Comparison of ENCODE assay signal across 8 mouse cellular contexts in the genomic region with DNA sequence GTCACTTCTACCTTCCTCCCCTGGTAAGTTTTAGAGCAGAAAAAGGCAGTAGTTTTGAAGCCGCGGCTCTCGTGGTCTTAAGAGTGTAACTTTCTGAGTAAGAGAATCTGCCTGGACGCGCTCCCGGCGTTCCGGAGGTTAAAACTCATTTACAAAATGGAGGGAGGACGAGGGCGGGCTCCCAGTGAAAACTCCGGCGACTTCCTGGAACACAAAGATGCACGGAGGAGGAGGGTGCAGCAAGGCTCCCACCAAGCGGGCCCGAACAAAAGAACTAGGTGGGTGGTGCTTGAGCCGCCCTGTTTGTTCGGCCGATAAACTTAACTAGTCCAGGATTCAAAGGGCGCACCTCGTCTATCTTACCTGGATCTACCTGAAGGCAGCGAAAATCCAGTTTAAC. TPM values are rescaled to one million over a fixed set of nuclear protein-coding genes. Genes with fewer than 3 reads are reported as not detected.
DNase-seq lines count a peak whose midpoint lies in the region; ATAC-seq and TF ChIP-seq lines count a peak whose summit lies in the region.

No protein-coding gene starts in this region.

- peaks cover 2 to 13% of the 10 kb centered on the region in 2 experiments; a peak in 1 of 4 replicates for H3K4me1 ChIP-seq in ES-E14 (ENCODE audit: control insufficient read depth in 2 of 2, insufficient read depth in 2 of 2, low read length in 2 of 2, poor library complexity in 1 of 2)
- peaks cover 42% of the 10 kb centered on the region for H3K4me1 ChIP-seq in forebrain, embryonic 12.5 days

- peak overlapping the region; percentile 99 for H3K9ac ChIP-seq in ES-E14 (ENCODE audit: insufficient read depth, low read depth, low read length, poor library complexity, severe bottlenecking)
- H3K9ac ChIP-seq in forebrain, embryonic 12.5 days = peak overlapping the region; percentile 80

- H3K9me3 ChIP-seq in ES-E14 (ENCODE audit: control insufficient read depth, insufficient read depth, low read depth, low read length) = no peaks in the 10 kb centered on the region
- no peaks in the 10 kb centered on the region for H3K9me3 ChIP-seq in forebrain, embryonic 12.5 days

- H3K27me3 ChIP-seq in forebrain, embryonic 12.5 days = no peaks in the 10 kb centered on the region

- peak overlapping the region; percentile 100 for H3K27ac ChIP-seq in ES-E14 (ENCODE audit: insufficient read depth, low read depth, low read length, poor library complexity, severe bottlenecking)
- peak overlapping the region; percentile 92 for H3K27ac ChIP-seq in forebrain, embryonic 12.5 days

- peak overlapping the region; percentile 79 to 95 for H3K4me3 ChIP-seq in ES-E14 (ENCODE audit: insufficient read depth in 1 of 2, low read depth in 1 of 2, low read length in 2 of 2, poor library complexity in 1 of 2, severe bottlenecking in 1 of 2)
- H3K4me3 ChIP-seq in forebrain, embryonic 12.5 days (replicated peaks) = peak overlapping the region; percentile 63

- H3K4me2 ChIP-seq in forebrain, embryonic 12.5 days = peak overlapping the region; percentile 85

- WGBS in forebrain, embryonic 12.5 days = under 1% methylated on average over 21 of the region's 21 CpGs
- WGBS in large intestine, adult 2 months = under 1% methylated on average over 21 of the region's 21 CpGs

- H3K36me3 ChIP-seq in ES-E14 (ENCODE audit: control insufficient read depth, insufficient read depth, low read length, poor library complexity, severe bottlenecking) = peaks cover 26% of the 10 kb centered on the region
- peaks cover 17% of the 10 kb centered on the region for H3K36me3 ChIP-seq in forebrain, embryonic 12.5 days (replicated peaks)

- peak; percentile 71; the same call in 1 of the 2 replicates for ATAC-seq in forebrain, embryonic 12.5 days (ENCODE audit: low FRiP score)

- in situ Hi-C loops in ES-E14 (cut with MboI; ENCODE audit: low sequenced_read_pairs in 2 of 2, unreplicated experiment in 2 of 2) = no loop called here

- DNase-seq in ES-E14 (ENCODE audit: low read depth, low spot score) = peak; percentile 79
- DNase-seq in brain, adult 2 months (ENCODE audit: low read depth, low spot score) = peak; percentile 63
- DNase-seq in heart, postnatal 14 days = peak; percentile 69 to 74
- DNase-seq in large intestine, adult 2 months (ENCODE audit: low read depth, low spot score) = peak; percentile 57
- DNase-seq in lung, postnatal 4 days = peak; percentile 82
- peak; percentile 55 for DNase-seq in right cerebral cortex, adult 18-20 months
- DNase-seq in urinary bladder, adult 18-20 months (ENCODE audit: low spot score in 2 of 2) = peak; percentile 47 to 72

- intact Hi-C loops in heart, postnatal 14 days (cut with DNase I) = loop anchor here (2.0 to 5.0 kb wide), 2 partner anchors 39 to 75 kb away; a partner anchor contains a TSS

TF ChIP-seq in ES-E14, 5 proteins besides CTCF, POLR2A, EP300 and RAD21:
- TF ChIP-seq ZNF384 (IDR thresholded peaks at IDR 0.05; ENCODE audit: low read depth, low read length) (no peak), ZC3H11A (IDR thresholded peaks at IDR 0.05; ENCODE audit: borderline replicate concordance, low read depth, low read length) (no peak), MAFK (IDR thresholded peaks at IDR 0.05; ENCODE audit: insufficient read depth, low read depth, low read length) (no peak), HCFC1 (IDR thresholded peaks at IDR 0.05; ENCODE audit: borderline replicate concordance, insufficient read depth, low read length) (no peak), CHD2 (IDR thresholded peaks at IDR 0.05; ENCODE audit: low read depth, low read length) (no peak)
TF ChIP-seq in ES-E14: peak in this region for 0.

RNA-seq across cellular contexts. Expression of a gene that starts 17.5 kb away (rescaled TPM):
- total RNA-seq in ES-E14 (2012; rRNA removed) = 450 and 669 TPM in 2 replicates
- polyA plus RNA-seq in forebrain, embryonic 12.5 days (2016; fragmentation: Nextera tagmentation; extraction: Ambion mirVana) = 624 TPM in 2 replicates
- 100 to 1,000 TPM; 228 to 255 TPM for total RNA-seq in heart, postnatal 14 days (2021)
- 166 and 175 TPM in 2 replicates for polyA plus RNA-seq in large intestine, adult 2 months (2012; rRNA removed)

RNA-seq across cellular contexts. Expression of a gene that starts 19.9 kb away (rescaled TPM):
- 0.98 and 1.2 TPM in 2 replicates for total RNA-seq in ES-E14 (2012; rRNA removed)
- polyA plus RNA-seq in forebrain, embryonic 12.5 days (2016; fragmentation: Nextera tagmentation; extraction: Ambion mirVana) = 1.9 and 2.0 TPM in 2 replicates
- total RNA-seq in heart, postnatal 14 days (2021) = not detected
- not detected in 2 replicates for polyA plus RNA-seq in large intestine, adult 2 months (2012; rRNA removed)

RNA-seq across cellular contexts. Expression of a gene that starts 55.7 kb away (rescaled TPM):
- total RNA-seq in ES-E14 (2012; rRNA removed) = 9.1 and 10.2 TPM in 2 replicates
- polyA plus RNA-seq in forebrain, embryonic 12.5 days (2016; fragmentation: Nextera tagmentation; extraction: Ambion mirVana) = 13.1 and 16.1 TPM in 2 replicates
- total RNA-seq in heart, postnatal 14 days (2021) = 1 to 10 TPM in 1 of 2 experiments, under 1 TPM in 1; 0.22 to 1.1 TPM
- 5.2 and 7.8 TPM in 2 replicates for polyA plus RNA-seq in large intestine, adult 2 months (2012; rRNA removed)

Comparison
In these comparisons a context has a peak if more than half of its experiments do, and no peak if none do; other contexts are left out.
1. Peak in every context shown above with its lines: DNase-seq, ATAC-seq, H3K4me3 ChIP-seq and H3K27ac ChIP-seq.